Mouse (Mus musculus) stomach, postnatal 0 days (tissue): ENCODE measurements at regions not wholly inside any gene's neighbourhood (a gene's known extent, or its start where the extent isn't known, plus 50 kb on each side); places are given as distances from the start of the nearest gene placed in this dataset.

Source experiments
- CTCF ChIP-seq: IDR thresholded peaks from 2 replicates; pipeline ENCODE4 v1.5.1; 2016; ENCODE audit warnings: antibody characterized with exemption, low read depth, mild to moderate bottlenecking, moderate library complexity
- EP300 ChIP-seq: optimal IDR thresholded peaks from 2 replicates; pipeline ENCODE3; 2016; ENCODE audit warnings: antibody characterized with exemption

GRCm38 (mm10) chr6:25931148-25931553, 122.1 kb upstream of the Pot1a start:
- no peak for TF ChIP-seq CTCF
- no peak for TF ChIP-seq EP300
